Mouse (Mus musculus) heart, embryonic 14.5 days (tissue): ENCODE measurements around the gene Creb3l2. TPM values are rescaled to one million over a fixed set of nuclear protein-coding genes. Genes with fewer than 3 reads are reported as not detected.

Source experiments
- ATAC-seq: fragments of 200-750 bp; cut with Nextera tagmentation; 2 replicates; pipeline ENCODE4 v1.8.0; 2017; ENCODE audit warnings: low read depth, moderate TSS enrichment; ENCODE audit not compliant: insufficient number of reproducible peaks, insufficient read depth, low FRiP score
- H3K27ac ChIP-seq, 2 experiments: fragments of 200-500 bp in 1 of 2; fragments of 300-500 bp in 1 of 2; sonication (generic) in 1 of 2; replicated peaks in 1 of 2; 2 replicates each; pipeline ENCODE4 v1.5.1; 2012 to 2014; ENCODE audit warnings: low read depth in 2 of 2, low read length in 2 of 2, control low read depth in 1 of 2, mild to moderate bottlenecking in 1 of 2, mixed read lengths in 1 of 2; ENCODE audit not compliant: control insufficient read depth in 1 of 2, insufficient read depth in 1 of 2
- H3K27me3 ChIP-seq: fragments of 300-500 bp; sonication (generic); 2 replicates; pipeline ENCODE4 v1.6.1; 2014; ENCODE audit warnings: mild to moderate bottlenecking, low read length, control low read depth; ENCODE audit not compliant: control insufficient read depth, insufficient read depth
- H3K36me3 ChIP-seq: fragments of 300-500 bp; sonication (generic); 2 replicates; pipeline ENCODE4 v1.6.1; 2014; ENCODE audit warnings: mild to moderate bottlenecking, control low read depth, low read length, mixed read lengths; ENCODE audit not compliant: control insufficient read depth, insufficient read depth
- H3K4me1 ChIP-seq, 2 experiments: fragments of 200-500 bp in 1 of 2; fragments of 300-500 bp in 1 of 2; sonication (generic) in 1 of 2; 2 replicates each; pipeline ENCODE4 v1.6.1; 2012 to 2014; ENCODE audit warnings: low read length in 2 of 2, control low read depth in 1 of 2, mixed read lengths in 1 of 2; ENCODE audit not compliant: control insufficient read depth in 2 of 2, insufficient read depth in 2 of 2
- H3K4me2 ChIP-seq: fragments of 300-500 bp; sonication (generic); 2 replicates; pipeline ENCODE4 v1.6.1; 2014; ENCODE audit warnings: mild to moderate bottlenecking, low read length
- H3K4me3 ChIP-seq, 2 experiments: fragments of 200-500 bp in 1 of 2; fragments of 300-500 bp in 1 of 2; sonication (generic) in 1 of 2; 2 replicates each; pipeline ENCODE4 v1.5.1; 2012 to 2014; ENCODE audit warnings: low read length in 2 of 2, mild to moderate bottlenecking in 2 of 2, control low read depth in 1 of 2, low read depth in 1 of 2, moderate library complexity in 1 of 2; ENCODE audit not compliant: control insufficient read depth in 1 of 2, insufficient read depth in 1 of 2
- H3K9ac ChIP-seq: fragments of 300-500 bp; sonication (generic); 2 replicates; pipeline ENCODE4 v1.6.1; 2014; ENCODE audit warnings: mild to moderate bottlenecking, low read length
- H3K9me3 ChIP-seq: fragments of 300-500 bp; sonication (generic); 2 replicates; pipeline ENCODE4 v1.6.1; 2016; ENCODE audit warnings: low read length, control low read depth; ENCODE audit not compliant: control insufficient read depth
- WGBS: fragments of 180-500 bp; shearing (Covaris S2); extraction: QIAGEN DNeasy Blood & Tissue Kit; methylation state at CpG from one replicate; pipeline ENCODE4 v1.1.7; 2014; 5-methylcytosine and 5-hydroxymethylcytosine counted together
- polyA plus RNA-seq: library from polyadenylated mRNA; unstranded; fragments of >200 nt; fragmentation: Nextera tagmentation; extraction: Ambion mirVana; gene quantifications from 2 replicates; pipeline ENCODE4 v1.2.1, GENCODE M21; 2014

Creb3l2 gene
- polyA plus RNA-seq, 1 experiment from 2014 or later, result 39.9 TPM

GRCm38 (mm10) chr6:37366991-37367390, 75.0 kb downstream of the Creb3l2 start:
- Histone ChIP-seq H3K4me2 (no peak overlapping the region), H3K9me3 (peaks cover 6% of the 10 kb centered on the region), H3K4me3 (no peak overlapping the region), H3K27me3 (no peaks in the 10 kb centered on the region), H3K27ac (no peak overlapping the region), H3K36me3 (peaks cover 40% of the 10 kb centered on the region), H3K4me1 (peaks cover 27 to 53% of the 10 kb centered on the region in 2 experiments), H3K9ac (no peak overlapping the region)
- WGBS, result 86% methylated on average over 6 of the region's 6 CpGs
- ATAC-seq, result no peak

- Histone ChIP-seq H3K9ac (no peak overlapping the region; the same call in 1 of the 2 replicates), H3K4me2 (no peak overlapping the region), H3K36me3 (peaks cover 49% of the 10 kb centered on the region), H3K27me3 (no peaks in the 10 kb centered on the region), H3K4me3 (no peak overlapping the region), H3K9me3 (0 out of 2 replicates have a peak, but pooled peaks cover 2% of the 10 kb centered on the region), H3K27ac (peak overlapping the region; percentile 35 to 49; a peak in 3 of 4 replicates), H3K4me1 (peaks cover 20 to 54% of the 10 kb centered on the region in 2 experiments)
- ATAC-seq, result no peak
- whole genome bisulfite sequencing, result 59% methylated on average over 11 of the region's 11 CpGs
These were observed 76.8 kb downstream of the Creb3l2 start for GRCm38 (mm10) chr6:37365179-37365578.

- Histone ChIP-seq H3K27ac (no peak overlapping the region), H3K36me3 (peaks cover 57% of the 10 kb centered on the region), H3K27me3 (no peaks in the 10 kb centered on the region), H3K9ac (no peak overlapping the region), H3K9me3 (0 out of 2 replicates have a peak, but pooled peaks cover 2% of the 10 kb centered on the region), H3K4me3 (no peak overlapping the region), H3K4me2 (no peak overlapping the region), H3K4me1 (peaks cover 23 to 56% of the 10 kb centered on the region in 2 experiments)
- ATAC-seq, result no peak
- 93% methylated on average over 8 of the region's 8 CpGs for whole genome bisulfite sequencing
These were observed 77.6 kb downstream of the Creb3l2 start for GRCm38 (mm10) chr6:37364361-37364760.

GRCm38 (mm10) chr6:37360813-37361385, 81.0 kb downstream of the Creb3l2 start:
- Histone ChIP-seq H3K27me3 (no peaks in the 10 kb centered on the region), H3K4me2 (no peak overlapping the region), H3K4me1 (peaks cover 11 to 39% of the 10 kb centered on the region in 2 experiments), H3K9ac (no peak overlapping the region), H3K9me3 (0 out of 2 replicates have a peak, but pooled peaks cover 2% of the 10 kb centered on the region), H3K4me3 (no peak overlapping the region), H3K27ac (peak overlapping the region in 1 of 2 experiments; percentile 12; a peak in 2 of 4 replicates), H3K36me3 (peaks cover 83% of the 10 kb centered on the region)
- no peak for ATAC-seq
- 55% methylated on average over 11 of the region's 11 CpGs for WGBS

GRCm38 (mm10) chr6:37354449-37355179, 87.3 kb downstream of the Creb3l2 start:
- Histone ChIP-seq H3K4me2 (peak overlapping the region; percentile 4; the same call in 1 of the 2 replicates), H3K9me3 (no peaks in the 10 kb centered on the region), H3K36me3 (peaks cover 84% of the 10 kb centered on the region), H3K27ac (peak overlapping the region; percentile 73 to 91), H3K27me3 (no peaks in the 10 kb centered on the region), H3K4me3 (no peak overlapping the region), H3K4me1 (peaks cover 14 to 24% of the 10 kb centered on the region in 2 experiments), H3K9ac (peak overlapping the region; percentile 42)
- ATAC-seq, result peak; percentile 57
- 13% methylated on average over 17 of the region's 17 CpGs for WGBS

GRCm38 (mm10) chr6:37353616-37354015, 88.3 kb downstream of the Creb3l2 start:
- Histone ChIP-seq H3K27me3 (no peaks in the 10 kb centered on the region), H3K9ac (peak overlapping the region; percentile 3; the same call in 1 of the 2 replicates), H3K4me3 (no peak overlapping the region), H3K4me2 (no peak overlapping the region), H3K36me3 (peaks cover 78% of the 10 kb centered on the region), H3K4me1 (peaks cover 11 to 19% of the 10 kb centered on the region in 2 experiments), H3K9me3 (no peaks in the 10 kb centered on the region), H3K27ac (no peak overlapping the region)
- WGBS, result 68% methylated on average over 9 of the region's 9 CpGs
- no peak for ATAC-seq

- Histone ChIP-seq H3K27me3 (no peaks in the 10 kb centered on the region), H3K4me2 (no peak overlapping the region), H3K9ac (no peak overlapping the region), H3K27ac (no peak overlapping the region), H3K36me3 (peaks cover 78% of the 10 kb centered on the region), H3K9me3 (no peaks in the 10 kb centered on the region), H3K4me1 (peaks cover 10 to 16% of the 10 kb centered on the region in 2 experiments; a peak in 3 of 4 replicates), H3K4me3 (no peak overlapping the region)
- WGBS, result 26% methylated on average over 10 of the region's 10 CpGs
- no peak for ATAC-seq
These were observed 90.1 kb downstream of the Creb3l2 start for GRCm38 (mm10) chr6:37351731-37352380.
